In genomic region chr11:72782503-72782902, GRCm38 (mm10) we compare ENCODE assay signal across 23 mouse cellular contexts.
"Had no signal": no experiment of that assay in that cellular context is flagged by ENCODE, and none has a peak within 500 bp of the region (broad histone marks: within the 10 kb centered on the region; RNA-seq: fewer than 3 reads in every experiment).

No protein-coding gene starts in this region.

- H3K27ac ChIP-seq: heart, embryonic 10.5 days; hindbrain, embryonic 10.5 days; hindbrain, embryonic 12.5 days; hindbrain, embryonic 14.5 days; intestine, embryonic 15.5 days; layer of hippocampus, adult 2 months; left cerebral cortex, adult 2 months; limb, embryonic 10.5 days; limb, embryonic 12.5 days had no signal

- H3K36me3 ChIP-seq: heart, embryonic 10.5 days; hindbrain, embryonic 10.5 days; hindbrain, embryonic 12.5 days; intestine, embryonic 15.5 days; limb, embryonic 10.5 days; limb, embryonic 12.5 days had no signal

- H3K9me3 ChIP-seq: heart, embryonic 10.5 days; heart, embryonic 12.5 days; hindbrain, embryonic 10.5 days; hindbrain, embryonic 12.5 days; intestine, embryonic 15.5 days; limb, embryonic 10.5 days; limb, embryonic 12.5 days had no signal

- H3K4me3 ChIP-seq: heart, embryonic 10.5 days; heart, embryonic 12.5 days; hindbrain, embryonic 10.5 days; hindbrain, embryonic 12.5 days; intestine, embryonic 15.5 days; layer of hippocampus, adult 2 months; left cerebral cortex, adult 2 months; limb, embryonic 10.5 days; limb, embryonic 12.5 days had no signal

- H3K4me2 ChIP-seq: heart, embryonic 12.5 days; hindbrain, embryonic 12.5 days; hindbrain, embryonic 14.5 days; intestine, embryonic 15.5 days; limb, embryonic 12.5 days had no signal

- DNase-seq: gastrocnemius, postnatal 14 days; gastrocnemius, postnatal 36 days; heart, adult 18-20 months; heart, postnatal 10 days; heart, postnatal 4 days; kidney, adult 18-20 months; kidney, adult 8-10 months; kidney, postnatal 10 days; kidney, postnatal 25 days; kidney, postnatal 4 days; liver had no signal

- H3K27me3 ChIP-seq: heart, embryonic 12.5 days; hindbrain, embryonic 12.5 days; intestine, embryonic 15.5 days; limb, embryonic 12.5 days had no signal

- ATAC-seq: hindbrain, embryonic 16.5 days; inflammation-experienced regulatory T-cells, adult 6 months; intestine, embryonic 15.5 days had no signal

- H3K4me1 ChIP-seq: heart, embryonic 10.5 days; heart, embryonic 12.5 days; hindbrain, embryonic 10.5 days; hindbrain, embryonic 12.5 days; intestine, embryonic 15.5 days; limb, embryonic 10.5 days; limb, embryonic 12.5 days had no signal

- H3K9ac ChIP-seq: heart, embryonic 12.5 days; hindbrain, embryonic 12.5 days; hindbrain, embryonic 14.5 days; intestine, embryonic 15.5 days; limb, embryonic 12.5 days had no signal
